Mouse (Mus musculus) limb, embryonic 15.5 days (tissue): ENCODE measurements around the gene Foxn2. TPM values are rescaled to one million over a fixed set of nuclear protein-coding genes. Genes with fewer than 3 reads are reported as not detected.

ENCODE experiments used
- ATAC-seq: fragments of 200-750 bp; cut with Nextera tagmentation; 2 replicates; pipeline ENCODE4 v1.8.0; 2017; ENCODE audit warnings: low read depth, moderate TSS enrichment; ENCODE audit not compliant: insufficient number of reproducible peaks, low FRiP score, low TSS enrichment
- H3K27ac ChIP-seq: fragments of 300-500 bp; sonication (generic); 2 replicates; pipeline ENCODE4 v1.5.1; 2015; ENCODE audit warnings: moderate library complexity, mild to moderate bottlenecking, inconsistent platforms
- H3K27me3 ChIP-seq: fragments of 300-500 bp; sonication (generic); 2 replicates; pipeline ENCODE4 v1.6.1; 2015; ENCODE audit warnings: inconsistent platforms
- H3K36me3 ChIP-seq: fragments of 300-500 bp; sonication (generic); 2 replicates; pipeline ENCODE4 v1.6.1; 2015; ENCODE audit warnings: inconsistent platforms
- H3K4me1 ChIP-seq: fragments of 300-500 bp; sonication (generic); 2 replicates; pipeline ENCODE4 v1.6.1; 2015; ENCODE audit warnings: inconsistent platforms
- H3K4me2 ChIP-seq: fragments of 300-500 bp; sonication (generic); 2 replicates; pipeline ENCODE4 v1.6.1; 2015; ENCODE audit warnings: mild to moderate bottlenecking, inconsistent platforms
- H3K4me3 ChIP-seq: fragments of 300-500 bp; sonication (generic); 2 replicates; pipeline ENCODE4 v1.5.1; 2015; ENCODE audit warnings: mild to moderate bottlenecking, inconsistent platforms
- H3K9ac ChIP-seq: fragments of 300-500 bp; sonication (generic); 2 replicates; pipeline ENCODE4 v1.6.1; 2015; ENCODE audit warnings: inconsistent platforms
- H3K9me3 ChIP-seq: fragments of 300-500 bp; sonication (generic); 2 replicates; pipeline ENCODE4 v1.6.1; 2016; ENCODE audit warnings: inconsistent platforms
- WGBS: fragments of 180-500 bp; shearing (Covaris S2); methylation state at CpG from one replicate; pipeline ENCODE4 v1.1.7; 2015; 5-methylcytosine and 5-hydroxymethylcytosine counted together
- polyA plus RNA-seq: library from polyadenylated mRNA; unstranded; fragments of >200 nt; fragmentation: Nextera tagmentation; extraction: Ambion mirVana; gene quantifications from 2 replicates; pipeline ENCODE4 v1.2.1, GENCODE M21; 2015

Gene Foxn2
- polyA plus RNA-seq, 1 experiment from 2014 or later: 16.6 TPM

- Histone ChIP-seq H3K4me3 (no peak overlapping the region), H3K27ac (no peak overlapping the region), H3K4me2 (no peak overlapping the region), H3K9me3 (no peaks in the 10 kb centered on the region), H3K9ac (no peak overlapping the region), H3K4me1 (peaks cover 3% of the 10 kb centered on the region; the same call in 1 of the 2 replicates), H3K36me3 (no peaks in the 10 kb centered on the region; the same call in 1 of the 2 replicates), H3K27me3 (no peaks in the 10 kb centered on the region)
- ATAC-seq: no peak
- WGBS: 89% methylated on average over 5 of the region's 5 CpGs
Observed at GRCm38 (mm10) chr17:88498090-88498682, 57.7 kb downstream of the Foxn2 start.

GRCm38 (mm10) chr17:88504056-88504455 lies 63.5 kb downstream of the Foxn2 start:
- H3K9me3 ChIP-seq: no peaks in the 10 kb centered on the region
- no peak for ATAC-seq
- no peaks in the 10 kb centered on the region; the same call in 1 of the 2 replicates for H3K36me3 ChIP-seq
- H3K4me3 ChIP-seq: no peak overlapping the region
- H3K27ac ChIP-seq: no peak overlapping the region
- 96% methylated on average over 13 of the region's 13 CpGs for WGBS
- H3K27me3 ChIP-seq: no peaks in the 10 kb centered on the region
- H3K4me2 ChIP-seq: no peak overlapping the region
- no peak overlapping the region for H3K9ac ChIP-seq
- peaks cover 10% of the 10 kb centered on the region for H3K4me1 ChIP-seq

- H3K4me2 ChIP-seq: no peak overlapping the region
- no peaks in the 10 kb centered on the region for H3K36me3 ChIP-seq
- no peaks in the 10 kb centered on the region for H3K9me3 ChIP-seq
- H3K27ac ChIP-seq: no peak overlapping the region
- H3K27me3 ChIP-seq: no peaks in the 10 kb centered on the region
- 40% methylated on average over 10 of the region's 10 CpGs for WGBS
- no peak for ATAC-seq
- H3K9ac ChIP-seq: no peak overlapping the region
- H3K4me3 ChIP-seq: no peak overlapping the region
- peaks cover 13% of the 10 kb centered on the region for H3K4me1 ChIP-seq
Observed at GRCm38 (mm10) chr17:88505275-88505723, 64.8 kb downstream of the Foxn2 start.

- no peak overlapping the region for H3K27ac ChIP-seq
- WGBS: 94% methylated on average over 15 of the region's 15 CpGs
- H3K4me2 ChIP-seq: no peak overlapping the region
- H3K9ac ChIP-seq: no peak overlapping the region
- peaks cover 15% of the 10 kb centered on the region for H3K4me1 ChIP-seq
- no peaks in the 10 kb centered on the region for H3K9me3 ChIP-seq
- H3K27me3 ChIP-seq: no peaks in the 10 kb centered on the region
- H3K36me3 ChIP-seq: no peaks in the 10 kb centered on the region
- no peak overlapping the region for H3K4me3 ChIP-seq
- no peak for ATAC-seq
Observed at GRCm38 (mm10) chr17:88505941-88506340, 65.4 kb downstream of the Foxn2 start.

GRCm38 (mm10) chr17:88507376-88507775 lies 66.9 kb downstream of the Foxn2 start:
- H3K9ac ChIP-seq: no peak overlapping the region
- whole genome bisulfite sequencing: 93% methylated on average over 10 of the region's 10 CpGs
- no peak overlapping the region for H3K4me2 ChIP-seq
- no peaks in the 10 kb centered on the region for H3K27me3 ChIP-seq
- H3K9me3 ChIP-seq: no peaks in the 10 kb centered on the region
- ATAC-seq: no peak
- no peak overlapping the region for H3K27ac ChIP-seq
- H3K36me3 ChIP-seq: no peaks in the 10 kb centered on the region
- peaks cover 16% of the 10 kb centered on the region for H3K4me1 ChIP-seq
- no peak overlapping the region for H3K4me3 ChIP-seq

GRCm38 (mm10) chr17:88508846-88509508 lies 68.5 kb downstream of the Foxn2 start:
- H3K4me3 ChIP-seq: 0 out of 2 replicates have a peak overlapping the region, but pooled peaks have one; percentile 0
- peak overlapping the region; percentile 23; the same call in 1 of the 2 replicates for H3K4me2 ChIP-seq
- H3K4me1 ChIP-seq: peaks cover 16% of the 10 kb centered on the region
- H3K27me3 ChIP-seq: no peaks in the 10 kb centered on the region
- 22% methylated on average over 12 of the region's 12 CpGs for WGBS
- no peaks in the 10 kb centered on the region for H3K9me3 ChIP-seq
- H3K36me3 ChIP-seq: no peaks in the 10 kb centered on the region
- no peak overlapping the region for H3K27ac ChIP-seq
- no peak for ATAC-seq
- no peak overlapping the region for H3K9ac ChIP-seq

- ATAC-seq: no peak
- no peaks in the 10 kb centered on the region for H3K27me3 ChIP-seq
- no peak overlapping the region for H3K27ac ChIP-seq
- WGBS: 82% methylated on average over 3 of the region's 3 CpGs
- no peak overlapping the region for H3K4me3 ChIP-seq
- no peak overlapping the region for H3K4me2 ChIP-seq
- peaks cover 16% of the 10 kb centered on the region for H3K4me1 ChIP-seq
- no peak overlapping the region for H3K9ac ChIP-seq
- no peaks in the 10 kb centered on the region for H3K9me3 ChIP-seq
- no peaks in the 10 kb centered on the region for H3K36me3 ChIP-seq
Observed at GRCm38 (mm10) chr17:88509999-88510398, 69.5 kb downstream of the Foxn2 start.

- Histone ChIP-seq H3K27ac (peak overlapping the region; percentile 51), H3K4me1 (peaks cover 14% of the 10 kb centered on the region), H3K4me3 (no peak overlapping the region), H3K9me3 (no peaks in the 10 kb centered on the region), H3K36me3 (no peaks in the 10 kb centered on the region), H3K9ac (no peak overlapping the region), H3K4me2 (no peak overlapping the region), H3K27me3 (no peaks in the 10 kb centered on the region)
- no peak for ATAC-seq
- 18% methylated on average over 10 of the region's 10 CpGs for WGBS
Observed at GRCm38 (mm10) chr17:88511095-88511551, 70.6 kb downstream of the Foxn2 start.

- no peaks in the 10 kb centered on the region for H3K36me3 ChIP-seq
- no peaks in the 10 kb centered on the region for H3K27me3 ChIP-seq
- H3K4me1 ChIP-seq: no peaks in the 10 kb centered on the region
- H3K9me3 ChIP-seq: no peaks in the 10 kb centered on the region
- H3K9ac ChIP-seq: no peak overlapping the region
- no peak for ATAC-seq
- whole genome bisulfite sequencing: 72% methylated on average over 7 of the region's 7 CpGs
- no peak overlapping the region for H3K4me2 ChIP-seq
- no peak overlapping the region for H3K4me3 ChIP-seq
- H3K27ac ChIP-seq: no peak overlapping the region
Observed at GRCm38 (mm10) chr17:88516477-88516876, 76.0 kb downstream of the Foxn2 start.

GRCm38 (mm10) chr17:88527781-88528180 lies 87.3 kb downstream of the Foxn2 start:
- Histone ChIP-seq H3K4me1 (peaks cover 11% of the 10 kb centered on the region), H3K9me3 (no peaks in the 10 kb centered on the region), H3K27me3 (peaks cover 5% of the 10 kb centered on the region; the same call in 1 of the 2 replicates), H3K4me3 (no peak overlapping the region), H3K36me3 (no peaks in the 10 kb centered on the region), H3K27ac (no peak overlapping the region), H3K4me2 (no peak overlapping the region), H3K9ac (no peak overlapping the region)
- ATAC-seq: no peak
- WGBS: 15% methylated on average over 2 of the region's 2 CpGs

GRCm38 (mm10) chr17:88529519-88530235 lies 89.2 kb downstream of the Foxn2 start, which contains the start of gene Ppp1r21:
Gene Ppp1r21 (plus strand): TSS chr17:88530118.
- peaks cover 5% of the 10 kb centered on the region; the same call in 1 of the 2 replicates for H3K27me3 ChIP-seq
- no peaks in the 10 kb centered on the region for H3K9me3 ChIP-seq
- H3K4me3 ChIP-seq: peak within 1 kb of the TSS; percentile 71
- H3K4me2 ChIP-seq: peak within 1 kb of the TSS; percentile 71
- peak within 1 kb of the TSS; percentile 79 for H3K27ac ChIP-seq
- peak; percentile 97 for ATAC-seq
- WGBS: 9% methylated on average over 39 of the region's 49 CpGs
- peak within 1 kb of the TSS; percentile 64 for H3K9ac ChIP-seq
- H3K36me3 ChIP-seq: no peaks in the 10 kb centered on the region
- H3K4me1 ChIP-seq: peaks cover 11% of the 10 kb centered on the region

GRCm38 (mm10) chr17:88530236-88530619 lies 89.7 kb downstream of the Foxn2 start:
- H3K4me2 ChIP-seq: peak overlapping the region; percentile 71
- peak overlapping the region; percentile 71 for H3K4me3 ChIP-seq
- peak overlapping the region; percentile 79 for H3K27ac ChIP-seq
- 0% methylated on average over 14 of the region's 14 CpGs for WGBS
- H3K36me3 ChIP-seq: no peaks in the 10 kb centered on the region
- no peaks in the 10 kb centered on the region; the same call in 1 of the 2 replicates for H3K27me3 ChIP-seq
- ATAC-seq: peak; percentile 72; the same call in 1 of the 2 replicates
- H3K4me1 ChIP-seq: peaks cover 11% of the 10 kb centered on the region
- peak overlapping the region; percentile 64 for H3K9ac ChIP-seq
- no peaks in the 10 kb centered on the region for H3K9me3 ChIP-seq
